Mouse (Mus musculus): ENCODE data around the gene Kdm6b.

Gene Kdm6b

DNA sequence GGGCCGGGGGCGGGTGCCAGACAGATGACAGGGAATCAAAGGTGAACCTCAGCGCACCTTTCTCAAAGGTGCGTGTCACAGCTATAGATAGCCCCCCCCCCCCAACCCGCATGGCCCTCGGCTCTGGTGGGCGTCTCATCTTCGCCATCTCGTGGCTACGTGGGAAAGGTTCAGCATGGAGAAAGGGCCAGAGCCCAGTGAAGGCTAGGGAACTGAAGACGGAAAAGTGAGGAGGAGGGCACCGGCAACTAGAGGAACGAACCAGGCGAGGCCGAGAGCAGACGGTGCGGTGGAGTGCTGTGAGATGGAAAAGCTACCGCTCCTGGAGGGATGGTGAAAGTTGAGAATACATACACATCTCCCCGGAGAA, 6.0 kb upstream of the Kdm6b start:
- DNase-seq (ENCODE audit: low read depth, low spot score): no peak

- peak; percentile 99 for DNase-seq (ENCODE audit: low read depth, low spot score)
Observed at GRCm38 (mm10) chr11:69418481-69419442, 5.3 kb upstream of the Kdm6b start.

DNA sequence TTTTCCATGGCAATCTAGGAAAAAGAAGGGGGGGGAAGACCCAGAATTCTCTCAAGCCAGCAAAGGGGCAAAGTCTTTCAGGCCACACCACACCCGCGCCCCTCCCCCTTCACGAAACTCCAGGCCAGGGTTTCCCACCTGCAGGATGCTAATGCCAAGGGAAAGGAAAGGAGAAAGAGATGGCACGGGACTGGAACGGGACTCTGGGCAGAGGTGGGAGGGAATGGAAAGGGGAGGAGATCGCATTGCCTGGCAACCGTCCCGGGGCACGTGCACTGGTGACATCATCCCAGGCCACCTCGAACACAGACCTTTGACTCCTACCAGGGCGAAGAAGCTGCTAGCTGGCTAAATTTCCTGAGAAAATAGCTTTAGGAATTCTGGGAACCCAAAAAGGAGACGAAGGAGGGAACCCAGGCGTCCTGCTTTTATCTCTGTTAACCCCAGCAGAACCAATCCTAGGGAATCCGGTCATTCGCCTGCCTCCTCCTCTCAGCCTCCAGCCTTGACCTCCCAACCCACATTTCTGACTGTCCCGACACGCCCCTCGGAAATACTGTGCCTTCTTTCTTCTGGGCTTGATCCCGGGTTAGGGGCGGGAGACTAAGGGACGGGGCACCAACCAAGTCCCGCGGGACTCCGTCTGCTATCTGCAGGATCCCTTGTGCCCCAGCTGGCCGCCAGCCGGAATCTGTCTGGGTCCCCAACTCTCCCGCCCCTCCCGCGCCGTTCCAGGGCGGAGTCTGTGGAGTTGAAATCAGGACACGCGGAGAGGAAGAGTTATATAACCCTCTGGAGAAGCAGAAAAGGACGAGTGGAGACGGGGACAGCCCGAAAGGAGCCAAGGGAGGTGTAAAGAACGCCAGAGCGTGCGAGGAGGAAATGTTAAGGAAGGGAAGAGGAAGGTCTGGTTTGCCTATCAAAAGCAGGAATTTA, 4.2 kb upstream of the Kdm6b start:
- DNase-seq (ENCODE audit: low read depth, low spot score): peak; percentile 98

- no peak for DNase-seq (ENCODE audit: low read depth, low spot score)
Observed at GRCm38 (mm10) chr11:69416921-69417448, 3.5 kb upstream of the Kdm6b start.

- no peak for DNase-seq (ENCODE audit: low read depth, low spot score)
Observed at GRCm38 (mm10) chr11:69416509-69416908, 3.0 kb upstream of the Kdm6b start.

- DNase-seq (ENCODE audit: low read depth, low spot score): peak; percentile 75
Observed at GRCm38 (mm10) chr11:69415668-69416451, 2.4 kb upstream of the Kdm6b start.

DNA sequence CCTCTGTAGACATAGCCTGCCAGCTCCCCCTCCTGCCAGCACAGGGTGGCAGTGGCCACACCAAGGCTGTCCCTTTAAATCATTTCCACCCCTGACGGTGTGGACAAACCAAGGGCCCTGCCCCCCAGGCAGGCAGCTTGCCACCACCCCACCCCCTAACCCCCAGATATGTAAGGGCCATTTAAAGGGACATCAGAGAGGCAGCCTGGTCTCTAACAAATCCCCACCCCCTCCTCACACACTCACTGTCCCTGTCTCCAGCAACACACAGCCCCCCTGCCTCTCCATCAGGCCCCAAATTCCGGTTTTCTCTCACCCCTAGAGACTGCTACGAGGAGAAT, 1.8 kb upstream of the Kdm6b start:
- DNase-seq (ENCODE audit: low read depth, low spot score): no peak

DNA sequence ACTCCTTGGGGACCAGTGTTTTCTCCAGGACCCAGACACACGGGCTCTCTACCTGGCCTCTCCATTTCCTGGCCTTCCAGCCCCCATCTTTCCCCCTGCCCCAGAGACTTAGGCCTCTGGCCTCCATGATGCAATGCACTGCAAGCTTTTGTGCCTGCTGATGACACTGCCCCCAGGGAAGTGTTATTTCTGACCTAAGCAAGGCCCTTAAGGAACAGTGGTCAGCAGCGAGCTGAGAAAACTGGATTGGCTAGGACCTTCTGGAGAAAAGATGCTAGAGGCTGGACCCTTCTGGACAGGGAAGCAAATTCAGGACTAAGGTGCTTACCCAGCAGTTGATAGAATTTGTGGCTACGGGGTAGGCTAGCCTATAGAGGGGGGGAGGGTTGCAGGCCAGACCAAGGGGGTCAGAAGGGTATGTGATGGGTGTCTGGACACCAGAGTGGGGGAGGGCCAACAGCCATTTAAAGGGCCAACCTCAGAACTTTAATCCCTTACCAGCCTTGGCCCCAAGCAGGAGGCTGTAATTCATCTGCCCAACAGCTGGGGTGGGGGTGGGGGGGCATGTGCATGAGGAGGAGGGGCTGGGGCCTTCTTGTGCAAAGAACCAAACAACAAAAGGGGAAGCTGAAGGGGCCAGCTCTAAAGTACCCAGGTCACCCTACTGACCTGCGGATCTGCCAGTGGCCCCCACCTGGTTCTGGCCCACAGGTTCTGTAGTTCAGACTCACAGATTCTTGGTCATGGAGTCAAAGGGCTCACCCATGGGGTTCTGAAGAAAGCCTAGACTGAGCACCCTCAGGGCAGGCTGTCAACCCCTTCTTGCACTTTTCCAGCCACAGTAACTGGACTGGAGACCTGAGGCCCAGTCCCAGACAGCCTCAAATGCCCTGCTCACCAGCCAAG, 1.2 kb upstream of the Kdm6b start:
- DNase-seq (ENCODE audit: low read depth, low spot score): no peak

GRCm38 (mm10) chr11:69412548-69412947, 927 bp downstream of the Kdm6b start:
- DNase-seq (ENCODE audit: low read depth, low spot score): no peak

GRCm38 (mm10) chr11:69411538-69412203, 1.8 kb downstream of the Kdm6b start:
- DNase-seq (ENCODE audit: low read depth, low spot score): peak; percentile 68

GRCm38 (mm10) chr11:69411073-69411535, 2.4 kb downstream of the Kdm6b start:
- peak; percentile 97 for DNase-seq (ENCODE audit: low read depth, low spot score)

DNA sequence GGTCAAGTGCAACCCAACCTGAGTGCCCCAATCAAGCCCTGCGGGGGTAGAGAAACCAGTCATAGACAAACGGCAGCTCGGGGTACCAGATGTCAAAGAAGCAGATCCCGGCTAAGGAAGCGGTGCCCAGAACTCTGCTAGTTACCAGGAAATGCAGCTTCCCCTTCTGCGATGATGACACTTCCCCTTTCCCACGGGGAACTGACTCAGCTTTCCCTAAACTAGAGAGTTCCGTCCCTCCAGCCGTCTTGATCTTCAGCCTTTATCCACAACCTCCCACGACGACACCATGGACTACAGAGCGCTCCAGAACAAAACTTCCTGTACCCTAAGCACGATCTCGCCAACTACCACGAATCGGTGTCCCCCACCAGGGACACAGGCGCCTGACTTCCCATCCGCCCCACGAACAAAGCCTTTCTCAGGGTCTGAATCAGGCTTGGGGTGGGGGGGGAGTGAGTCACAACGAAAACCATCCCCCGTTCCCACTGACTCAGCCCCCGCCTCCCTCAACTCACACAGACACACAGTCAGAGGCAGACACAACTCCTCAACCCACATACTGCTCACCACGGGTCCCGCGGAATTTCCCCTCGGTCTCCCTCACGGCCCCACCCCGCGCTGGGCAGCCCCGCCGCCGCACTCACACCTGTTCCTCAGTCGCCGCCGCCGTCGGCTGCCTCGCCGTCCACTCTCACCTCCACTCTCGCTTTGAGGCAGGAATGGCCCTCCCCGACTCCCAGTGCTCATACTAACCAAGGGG, 3.0 kb downstream of the Kdm6b start:
- DNase-seq (ENCODE audit: low read depth, low spot score): no peak

- no peak for DNase-seq (ENCODE audit: low read depth, low spot score)
Observed at GRCm38 (mm10) chr11:69410045-69410309, 3.5 kb downstream of the Kdm6b start.

GRCm38 (mm10) chr11:69409378-69410044, 4.0 kb downstream of the Kdm6b start:
- DNase-seq (ENCODE audit: low read depth, low spot score): peak; percentile 94

GRCm38 (mm10) chr11:69408541-69409377, 4.7 kb downstream of the Kdm6b start:
- peak; percentile 94 for DNase-seq (ENCODE audit: low read depth, low spot score)

DNA sequence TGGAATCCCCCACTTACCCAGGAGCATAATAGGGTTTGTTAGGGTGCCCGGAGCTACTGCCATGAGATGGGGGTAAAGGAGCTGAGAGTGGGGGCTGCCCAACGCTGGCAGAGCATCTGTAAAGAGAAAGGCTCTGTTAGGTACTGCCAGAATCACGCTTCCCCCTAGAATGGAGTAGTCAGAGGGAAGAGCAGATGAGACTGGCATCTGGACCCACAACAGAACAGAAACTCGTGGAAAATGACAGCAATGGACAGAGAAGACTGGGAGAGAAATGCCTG, 5.8 kb downstream of the Kdm6b start:
- DNase-seq (ENCODE audit: low read depth, low spot score): no peak

- no peak for DNase-seq (ENCODE audit: low read depth, low spot score)
Observed at GRCm38 (mm10) chr11:69406867-69407723, 6.4 kb downstream of the Kdm6b start.

Data from ZHBTc4 (cell line).